Mouse (Mus musculus) cerebral cortex, adult 2 months (tissue): ENCODE measurements around the gene Cox7a2l.

Experiments used
- WGBS: fragments of 180-500 bp; shearing (Covaris S2); methylation state at CpG from one replicate; pipeline ENCODE4 v1.1.7; 2018; 5-methylcytosine and 5-hydroxymethylcytosine counted together

Gene Cox7a2l

DNA sequence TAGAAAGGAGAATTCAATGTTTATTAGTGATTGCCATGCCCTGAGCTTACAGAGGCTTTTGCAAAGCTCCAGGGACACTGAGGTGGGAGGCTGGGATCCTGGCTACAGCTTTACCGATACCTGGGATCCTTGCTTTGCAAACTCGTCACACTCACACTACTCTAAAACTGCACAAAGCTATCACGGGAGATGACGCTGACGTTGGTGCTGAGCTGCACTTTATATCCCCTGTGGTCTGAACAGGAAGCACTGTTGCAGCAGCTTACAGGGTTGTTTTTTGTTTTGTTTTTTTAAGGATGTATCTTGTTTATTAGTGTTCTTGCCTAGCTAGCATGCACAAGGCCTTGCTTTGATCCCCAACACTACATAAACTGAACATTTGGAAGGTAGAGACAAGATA is 63.5 kb downstream of the Cox7a2l start:
- WGBS: 72% methylated on average over 5 of the region's 5 CpGs

GRCm38 (mm10) chr17:83452451-83452850 is 64.7 kb downstream of the Cox7a2l start:
- 90% methylated on average over 8 of the region's 8 CpGs for WGBS
